Mouse (Mus musculus): ENCODE measurements around the gene Ankrd17.
"Not testable (repeated sequence)": the region's sequence is repeated elsewhere in the genome, so short reads cannot be mapped to it uniquely, and the experiment has no call there.

GRCm38 (mm10) chr5:90262230-90262629, 104.1 kb downstream of the Ankrd17 start:
- not testable (repeated sequence) for TF ChIP-seq CTCF, POLR2A (IDR thresholded peaks at IDR 0.05; ENCODE audit: extremely low read depth, insufficient read depth, low read length)
